19 mouse cellular contexts compared by ENCODE assay signal in the genomic region with DNA sequence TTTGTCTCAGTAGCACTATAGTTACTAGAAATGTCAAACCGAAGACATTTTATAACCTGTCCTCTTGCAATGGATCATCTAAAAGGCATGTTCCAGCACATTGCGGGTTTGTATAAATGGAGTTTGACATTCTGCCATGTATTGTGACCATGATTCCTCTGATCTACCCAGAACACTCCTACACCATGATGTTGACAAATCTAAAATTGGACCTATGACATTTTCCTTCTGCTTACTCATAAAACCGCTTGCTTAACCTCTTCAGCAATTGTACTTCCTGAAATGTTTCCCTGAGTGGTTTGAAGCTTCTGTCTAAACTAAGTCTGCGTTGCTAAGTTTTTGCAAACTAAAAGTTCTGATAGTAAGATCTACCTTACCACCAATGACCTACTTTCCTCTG.
"Had no signal": no experiment of that assay in that cellular context is flagged by ENCODE, and none has a peak within 500 bp of the region (broad histone marks: within the 10 kb centered on the region; RNA-seq: fewer than 3 reads in every experiment).

No protein-coding gene starts in this region.

- H3K27me3 ChIP-seq: limb, embryonic 12.5 days; limb, embryonic 15.5 days; midbrain, embryonic 12.5 days; midbrain, embryonic 15.5 days; neural tube, embryonic 12.5 days; neural tube, embryonic 15.5 days had no signal

- H3K27ac ChIP-seq: layer of hippocampus, adult 2 months; limb, embryonic 12.5 days; limb, embryonic 15.5 days; liver, embryonic 14.5 days; macrophage; midbrain, embryonic 12.5 days; midbrain, embryonic 15.5 days; neural tube, embryonic 12.5 days; neural tube, embryonic 15.5 days had no signal

- H3K9me3 ChIP-seq: limb, embryonic 12.5 days; limb, embryonic 15.5 days; midbrain, embryonic 12.5 days; midbrain, embryonic 15.5 days; neural tube, embryonic 12.5 days; neural tube, embryonic 15.5 days had no signal

- H3K4me3 ChIP-seq: layer of hippocampus, adult 2 months; limb, embryonic 12.5 days; limb, embryonic 15.5 days; midbrain, embryonic 12.5 days; midbrain, embryonic 15.5 days; neural tube, embryonic 12.5 days; neural tube, embryonic 15.5 days had no signal

- H3K36me3 ChIP-seq: limb, embryonic 12.5 days; limb, embryonic 15.5 days; midbrain, embryonic 12.5 days; midbrain, embryonic 15.5 days; neural tube, embryonic 12.5 days; neural tube, embryonic 15.5 days had no signal

- DNase-seq: kidney, adult 18-20 months; kidney, adult 9 months; kidney, postnatal 14 days; kidney, postnatal 4 days; left cerebral cortex, postnatal 4 days; liver, postnatal 0 days; lung, embryonic 14.5 days; thymus, adult 2 months; thymus, postnatal 14 days; thymus, postnatal 4 days had no signal

- H3K4me1 ChIP-seq: limb, embryonic 12.5 days; limb, embryonic 15.5 days; midbrain, embryonic 12.5 days; midbrain, embryonic 15.5 days; neural tube, embryonic 12.5 days; neural tube, embryonic 15.5 days had no signal
